Mouse (Mus musculus): ENCODE measurements around the gene Insc. TPM values are rescaled to one million over a fixed set of nuclear protein-coding genes. Genes with fewer than 3 reads are reported as not detected.

Gene Insc
- total RNA-seq, 2 experiments from 2014 or later: 5.8 to 8.6 TPM

DNA sequence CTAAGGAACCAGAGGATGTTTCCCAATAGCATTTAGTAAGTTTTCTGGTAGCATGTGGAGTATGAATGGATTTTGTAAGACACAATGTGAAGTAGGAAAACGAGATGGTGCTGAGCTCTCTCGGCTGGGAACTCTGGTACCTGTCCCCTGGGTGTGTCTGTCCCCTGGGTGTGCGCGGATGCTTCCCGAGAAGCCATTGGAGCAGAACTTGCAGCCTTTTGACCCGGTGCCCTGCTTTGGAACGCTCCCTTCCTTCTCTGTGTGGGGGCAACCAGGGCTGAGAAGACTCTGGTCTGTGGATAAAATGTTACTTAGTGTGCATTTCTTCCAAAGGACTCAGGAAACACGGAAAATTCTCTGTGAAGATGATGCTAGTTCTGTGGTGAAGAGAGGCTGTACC lies 75.3 kb downstream of the Insc start:
- no peak for DNase-seq (ENCODE audit: low spot score in 2 of 2)

DNA sequence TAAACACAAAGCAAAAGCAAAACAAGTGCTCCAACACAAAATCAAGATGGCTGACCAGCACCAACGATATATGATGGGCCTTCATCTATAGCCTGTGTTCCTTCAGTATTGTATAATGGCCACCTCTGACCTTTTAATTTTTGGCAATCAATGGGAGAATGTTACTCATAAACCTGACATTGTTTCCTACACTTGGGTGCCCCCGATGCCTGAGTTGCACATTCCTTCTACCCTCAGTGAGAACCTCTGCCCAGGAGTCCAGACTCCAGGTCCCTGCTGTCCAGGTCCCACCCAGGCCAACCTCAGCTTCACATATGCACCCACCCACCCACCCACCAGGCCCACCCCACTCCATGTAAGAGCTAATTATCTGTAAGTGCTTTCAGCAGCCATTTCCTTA lies 79.2 kb downstream of the Insc start:
- no peak for DNase-seq (ENCODE audit: low spot score in 2 of 2)

DNA sequence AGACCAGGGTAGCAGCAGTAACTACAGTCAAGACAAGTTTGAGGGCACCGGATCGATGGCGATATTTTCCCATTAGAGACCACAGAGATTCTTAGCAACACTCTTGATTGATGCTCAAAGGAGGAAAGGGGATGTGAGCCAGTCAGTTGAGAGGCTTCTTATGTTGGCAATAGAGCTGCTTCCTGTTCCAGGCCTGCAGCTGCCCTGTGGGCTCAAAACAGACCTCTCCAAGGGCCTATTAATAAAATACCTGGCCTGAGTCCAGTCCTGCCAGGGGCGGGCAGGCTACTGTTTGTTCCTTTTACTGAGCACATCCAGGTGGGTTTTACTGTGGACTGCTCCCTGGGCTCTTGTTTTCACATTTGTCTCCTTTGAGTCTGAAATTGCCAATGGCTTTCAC lies 83.9 kb downstream of the Insc start:
- DNase-seq (ENCODE audit: low spot score in 2 of 2): no peak

DNA sequence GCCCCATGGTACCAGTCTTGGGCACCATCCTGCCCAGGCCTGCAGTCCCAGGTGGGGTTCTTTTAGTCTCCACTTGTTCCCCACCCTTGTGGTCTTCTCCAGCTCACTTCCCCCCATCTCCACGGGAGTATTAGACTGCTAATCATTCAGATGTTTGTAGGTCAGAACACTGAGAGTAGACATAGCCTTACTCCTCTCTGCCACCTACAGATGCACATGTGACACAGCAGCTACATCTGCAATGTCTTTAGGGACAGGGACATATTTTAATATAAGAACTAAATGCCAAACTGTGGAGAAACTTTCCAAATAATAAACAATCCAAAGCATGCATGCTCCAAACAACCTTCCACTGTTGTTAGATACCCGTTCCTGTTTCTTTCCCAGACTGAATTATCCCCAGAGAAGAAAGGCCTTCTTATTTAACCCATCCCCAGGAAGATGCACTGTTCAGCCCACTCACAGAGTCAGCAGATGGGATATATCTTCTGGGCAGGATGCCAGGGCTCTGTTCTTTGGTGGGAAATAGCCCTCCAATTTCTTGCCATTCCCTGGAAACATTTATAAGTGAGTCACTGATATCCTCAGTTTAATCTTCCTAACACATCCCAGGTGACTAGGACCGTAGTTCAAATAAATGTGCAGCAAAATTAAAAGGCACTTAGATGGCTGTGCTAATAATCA lies 88.9 kb downstream of the Insc start:
- DNase-seq (ENCODE audit: low spot score in 2 of 2): no peak

DNA sequence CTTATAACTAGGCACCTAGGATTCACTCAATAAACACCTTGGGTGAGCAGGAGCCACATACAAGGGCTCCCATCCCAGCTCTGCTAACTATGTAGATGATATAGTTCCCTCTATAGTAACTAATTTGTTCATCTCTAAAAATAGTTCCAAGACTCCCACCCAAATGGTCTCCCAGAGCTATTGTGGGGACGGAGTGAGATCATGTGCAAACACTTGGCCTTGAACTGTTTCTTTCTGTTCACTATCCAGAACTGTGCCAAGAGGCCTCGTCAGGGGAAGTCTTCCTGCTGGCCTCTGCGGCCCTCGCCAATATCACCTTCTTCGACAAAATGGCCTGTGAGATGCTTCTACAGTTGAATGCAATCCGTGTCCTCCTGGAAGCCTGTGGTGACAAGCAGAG lies 91.0 kb downstream of the Insc start:
- no peak for DNase-seq (ENCODE audit: low spot score in 2 of 2)

DNA sequence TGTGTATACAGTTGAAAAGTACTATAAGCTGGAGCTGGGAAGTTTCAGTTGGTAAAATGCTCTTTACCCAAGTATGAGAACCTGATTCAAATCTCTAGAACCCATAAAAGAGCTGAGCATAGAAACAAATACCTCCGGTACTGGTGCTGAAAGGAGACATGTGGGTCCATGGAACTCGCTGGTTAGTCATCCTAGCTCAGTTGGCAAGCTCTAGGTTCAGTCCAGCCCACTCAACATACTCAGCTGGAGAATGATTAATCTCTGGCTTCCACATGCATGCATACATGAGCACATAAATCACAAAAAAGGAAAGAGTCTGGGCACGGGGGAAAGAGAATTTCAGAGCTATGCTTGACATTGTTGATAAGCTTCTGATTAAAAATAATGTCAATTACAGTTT lies 93.8 kb downstream of the Insc start:
- no peak for DNase-seq (ENCODE audit: low spot score in 2 of 2)

DNA sequence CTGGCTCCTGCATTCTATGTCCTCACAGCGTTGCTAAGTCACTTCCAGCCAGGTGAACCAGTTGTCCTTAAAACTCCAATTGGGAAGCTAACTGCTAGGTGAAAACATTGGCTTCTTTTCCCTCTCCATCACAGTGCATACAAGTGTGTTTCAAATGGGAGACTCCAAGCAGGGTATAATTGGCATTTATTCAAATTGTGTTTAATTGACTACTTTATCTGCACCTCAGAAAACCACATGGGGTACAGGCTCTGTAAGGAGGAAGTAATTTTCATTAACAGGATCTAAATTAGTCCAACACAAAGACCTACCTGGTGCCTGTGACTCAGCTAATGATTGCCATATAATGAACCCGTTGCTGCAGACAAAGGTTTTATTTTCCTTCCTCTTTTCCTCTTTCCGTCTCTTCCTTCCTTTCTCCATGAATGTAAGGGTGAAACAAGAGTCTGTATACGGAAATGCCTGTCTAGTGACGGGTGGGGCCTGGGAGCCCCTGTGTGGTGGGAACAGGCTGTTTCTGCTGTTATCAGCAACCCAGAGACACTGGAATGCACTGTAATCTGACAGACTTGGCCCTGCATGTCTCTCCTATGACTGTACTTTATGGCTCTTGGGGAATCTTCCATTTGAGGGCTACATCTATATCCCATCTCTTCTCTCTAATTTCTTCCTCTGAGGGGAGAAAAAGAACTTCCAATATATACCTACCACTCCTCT lies 96.7 kb downstream of the Insc start:
- DNase-seq (ENCODE audit: low spot score in 2 of 2): no peak

DNA sequence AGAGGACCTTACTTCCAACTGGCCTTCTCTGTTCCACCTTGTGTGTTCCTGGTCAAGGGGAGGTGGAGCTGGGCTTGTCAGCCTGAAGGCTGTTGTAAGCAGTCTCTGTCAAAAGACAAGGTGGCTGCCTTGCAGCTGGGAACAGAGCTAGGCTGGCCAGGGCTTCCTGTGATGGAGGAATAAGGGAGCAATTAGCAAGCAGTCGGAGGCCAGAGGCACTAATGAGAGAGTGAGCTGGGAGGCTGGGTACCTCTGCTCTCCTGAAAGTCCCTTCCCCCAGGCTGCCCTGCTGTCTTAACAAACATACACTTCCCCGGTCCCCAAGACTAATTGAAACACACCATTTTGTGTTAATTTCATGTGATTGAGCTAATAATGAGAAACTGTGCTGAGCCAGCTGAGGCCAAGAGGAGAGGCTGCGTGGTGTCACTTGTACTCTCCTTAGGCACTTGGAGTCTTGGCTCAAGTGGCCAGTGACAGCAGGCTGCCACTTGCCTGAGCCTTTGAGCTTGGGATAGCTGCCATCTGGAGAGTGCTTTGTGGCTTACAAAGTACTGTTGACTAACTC lies 99.2 kb downstream of the Insc start:
- no peak for DNase-seq (ENCODE audit: low spot score in 2 of 2)

DNA sequence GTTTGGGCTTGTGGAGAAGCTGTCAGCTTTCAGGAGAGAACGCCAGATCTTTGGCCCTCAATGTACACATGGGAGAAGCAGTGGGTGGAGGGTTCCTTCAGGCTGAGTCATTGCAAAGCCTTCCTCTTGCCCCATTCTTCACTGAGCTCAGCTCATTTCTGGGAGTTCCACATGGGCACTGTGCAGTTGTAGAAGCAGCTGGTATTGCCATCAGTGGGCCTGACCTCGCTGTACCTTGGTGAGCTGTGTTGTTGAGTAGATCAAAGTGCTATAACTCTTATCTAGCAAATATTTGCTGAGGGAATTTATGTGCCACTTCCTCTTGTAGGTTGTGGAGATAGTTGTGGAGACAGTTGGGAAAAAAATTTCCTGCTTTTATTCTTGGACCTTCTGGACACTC lies 103.7 kb downstream of the Insc start:
- no peak for DNase-seq (ENCODE audit: low spot score in 2 of 2)

DNA sequence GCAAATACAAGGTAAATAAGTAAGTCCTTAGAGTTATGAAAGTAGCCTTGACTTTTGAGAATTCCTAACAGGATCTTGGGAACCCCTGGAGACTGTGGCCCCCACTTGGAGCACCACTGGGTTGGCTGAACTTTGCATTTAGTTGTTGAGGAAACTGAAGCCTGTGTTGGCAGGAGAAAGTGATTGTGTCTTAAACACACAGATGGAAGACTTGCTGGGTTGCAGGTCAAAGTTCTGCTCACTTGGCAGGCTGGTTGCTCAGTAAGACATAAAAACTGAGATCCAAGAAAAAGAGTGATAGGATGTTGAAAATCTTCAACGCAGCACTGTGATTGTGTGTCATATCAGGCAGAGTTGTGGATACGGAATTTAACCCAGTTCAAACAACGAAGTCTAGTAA lies 108.9 kb downstream of the Insc start:
- DNase-seq (ENCODE audit: low spot score in 2 of 2): no peak

DNA sequence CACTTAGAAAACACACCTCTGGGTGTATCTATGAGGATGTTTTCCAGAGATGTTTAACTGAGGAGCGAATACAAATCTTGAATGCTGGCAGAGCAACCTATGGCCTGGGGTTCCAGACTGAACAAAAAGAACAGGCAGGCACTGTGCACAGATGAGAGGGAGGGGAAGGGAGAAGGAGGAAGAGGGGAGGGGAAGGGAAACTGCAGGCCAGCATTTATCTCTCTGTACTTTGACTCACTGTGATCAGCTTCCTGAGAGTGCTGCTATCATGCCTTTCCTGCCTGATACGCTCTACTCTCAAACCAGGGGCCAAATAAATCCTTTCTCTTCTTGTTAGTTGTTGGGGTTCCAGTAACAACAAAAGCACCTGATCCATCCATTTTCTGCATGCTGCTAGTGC lies 110.7 kb downstream of the Insc start:
- DNase-seq (ENCODE audit: low spot score in 2 of 2): no peak

DNA sequence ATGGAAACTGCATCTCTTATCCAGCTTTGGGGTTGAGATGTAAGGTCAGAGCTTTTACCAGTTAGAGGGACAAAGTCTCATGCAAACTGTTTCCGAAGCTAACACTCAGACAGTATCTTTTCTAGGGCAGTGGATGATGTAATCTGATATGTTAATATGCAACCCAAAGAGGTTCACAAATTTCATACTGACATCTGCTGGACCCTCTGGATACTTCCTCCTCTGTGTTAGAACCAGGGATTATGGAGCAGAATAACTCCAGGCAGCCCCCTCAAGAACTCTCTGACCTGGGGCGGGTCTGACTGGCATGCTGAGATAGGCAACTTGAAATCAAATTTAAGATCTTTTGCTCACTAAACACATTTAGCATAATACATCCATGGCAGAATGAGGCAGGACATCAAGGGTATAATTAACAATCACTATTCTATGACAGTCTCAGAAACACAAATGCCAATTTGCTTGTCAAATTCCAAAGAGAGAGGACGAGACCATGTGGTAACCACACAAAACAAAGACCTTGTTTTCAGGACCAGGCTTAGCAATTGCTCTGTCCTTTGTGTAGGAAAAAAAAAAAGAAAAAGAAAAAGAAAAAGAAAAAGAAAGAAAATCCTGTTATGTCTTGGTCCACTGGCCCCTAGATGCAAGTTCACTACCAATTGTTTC lies 117.5 kb downstream of the Insc start:
- no peak for DNase-seq (ENCODE audit: low spot score in 2 of 2)

DNA sequence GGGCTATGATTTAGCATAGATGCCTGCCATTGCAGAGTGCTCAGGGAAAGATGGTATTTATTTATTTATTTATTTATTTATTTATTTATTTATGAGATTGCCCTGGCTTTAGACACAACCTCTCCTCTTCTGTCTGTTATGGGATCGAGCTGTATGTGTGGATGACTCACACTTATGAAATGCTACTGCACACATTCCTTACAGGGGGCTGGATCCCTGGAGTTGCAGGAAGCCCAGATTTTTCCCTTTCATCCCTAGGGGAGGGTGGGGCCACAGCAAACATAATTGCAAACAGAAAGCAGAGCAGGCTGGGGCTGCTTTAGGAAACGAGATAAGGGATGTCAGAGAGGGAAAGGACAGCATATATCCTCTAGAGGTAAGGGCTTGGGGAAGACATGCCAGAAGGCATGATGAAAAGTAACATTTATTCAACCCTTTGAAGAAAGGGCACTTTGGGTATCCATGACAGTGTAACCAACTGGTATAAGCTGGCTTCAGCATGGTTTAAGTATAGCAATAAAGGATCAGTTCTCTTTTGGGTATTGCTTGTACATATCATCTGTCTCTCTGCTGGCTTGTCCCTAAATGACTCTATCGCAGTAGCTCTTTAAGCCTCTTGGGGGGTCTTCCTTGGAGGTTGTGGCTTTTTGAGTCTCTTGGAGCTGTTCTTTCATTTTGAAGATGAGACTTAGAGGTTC lies 130.0 kb downstream of the Insc start:
- DNase-seq (ENCODE audit: low spot score in 2 of 2): no peak

DNA sequence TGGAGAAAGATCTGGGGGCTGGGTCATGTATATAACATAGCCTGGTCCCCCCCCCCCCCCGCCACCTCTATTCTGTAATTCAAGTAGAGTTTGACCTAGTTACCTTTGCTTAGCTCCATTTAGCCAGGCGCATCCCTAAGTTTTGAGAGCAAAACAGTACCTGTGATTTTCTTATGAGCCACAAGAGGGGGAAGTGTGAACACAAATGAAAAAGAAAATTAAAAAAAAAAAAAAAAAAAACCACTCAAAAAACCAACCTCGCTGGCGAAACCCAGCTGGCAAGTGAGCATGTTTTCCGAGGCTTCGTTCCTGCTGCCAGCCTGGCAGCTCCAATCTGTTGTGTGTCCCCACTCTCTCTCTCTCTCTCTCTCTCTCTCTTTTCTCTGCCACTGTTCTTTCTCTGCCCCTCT lies 130.5 kb downstream of the Insc start:
- peak; percentile 19 to 47 for DNase-seq (ENCODE audit: low spot score in 2 of 2)

DNA sequence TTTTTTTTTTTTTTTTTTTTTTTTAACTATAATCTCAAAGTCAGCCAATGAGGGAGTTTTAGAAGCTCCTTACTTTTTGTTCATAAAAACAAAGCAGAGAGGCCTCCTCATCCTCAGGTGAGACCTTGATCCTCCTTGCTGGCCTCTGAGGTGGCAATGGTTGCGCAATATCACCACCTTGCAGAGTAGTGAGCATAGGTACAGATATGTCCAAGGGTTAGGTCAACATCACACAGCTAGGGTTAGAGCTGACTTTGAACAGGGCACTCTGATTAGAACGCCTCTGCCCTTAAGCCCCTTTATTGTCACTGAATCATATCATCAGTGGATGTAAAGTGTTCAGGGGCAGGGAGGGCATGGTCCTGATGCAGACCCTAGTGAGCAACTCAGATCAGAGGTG lies 131.1 kb downstream of the Insc start:
- DNase-seq (ENCODE audit: low spot score in 2 of 2): no peak

DNA sequence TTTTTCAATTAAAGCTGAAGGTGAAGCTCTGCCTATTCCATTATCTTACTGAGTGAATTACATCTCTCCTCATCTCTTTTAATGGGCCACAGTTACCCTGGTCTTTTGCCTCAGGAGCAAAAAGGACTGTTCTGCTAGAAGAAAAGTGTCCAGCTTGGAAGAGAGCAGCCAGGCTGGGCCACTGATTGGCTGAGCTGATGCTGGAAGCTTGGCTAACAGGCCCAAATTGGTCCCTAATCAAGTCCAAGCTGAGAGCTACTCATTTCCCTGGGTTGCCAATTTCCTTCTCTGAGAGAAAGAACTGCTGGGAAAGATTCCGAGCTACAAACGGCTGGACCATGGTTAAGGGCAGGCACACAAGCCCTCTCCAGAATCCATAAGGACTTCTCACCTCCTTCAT lies 140.1 kb downstream of the Insc start:
- no peak for DNase-seq (ENCODE audit: low spot score in 2 of 2)

DNA sequence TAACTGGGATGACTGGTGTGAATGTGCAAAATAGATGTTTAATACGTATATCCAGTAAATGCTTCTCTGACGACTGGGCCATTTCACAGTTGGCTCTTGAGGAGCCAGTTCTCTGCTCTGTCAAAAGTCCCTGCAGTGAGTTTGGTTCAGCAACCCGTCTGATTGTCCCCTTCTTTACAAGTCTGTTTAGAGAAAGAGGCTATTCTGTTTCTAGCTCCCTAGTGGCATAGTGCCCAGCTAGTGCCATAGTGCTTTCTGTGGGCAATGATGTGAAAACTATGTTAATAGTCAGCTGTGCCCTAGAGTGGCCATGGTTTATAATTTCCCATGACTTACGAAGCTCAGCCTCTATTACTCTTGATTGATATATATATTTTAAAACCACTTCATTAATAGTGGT lies 143.4 kb downstream of the Insc start:
- no peak for DNase-seq (ENCODE audit: low spot score in 2 of 2)

DNA sequence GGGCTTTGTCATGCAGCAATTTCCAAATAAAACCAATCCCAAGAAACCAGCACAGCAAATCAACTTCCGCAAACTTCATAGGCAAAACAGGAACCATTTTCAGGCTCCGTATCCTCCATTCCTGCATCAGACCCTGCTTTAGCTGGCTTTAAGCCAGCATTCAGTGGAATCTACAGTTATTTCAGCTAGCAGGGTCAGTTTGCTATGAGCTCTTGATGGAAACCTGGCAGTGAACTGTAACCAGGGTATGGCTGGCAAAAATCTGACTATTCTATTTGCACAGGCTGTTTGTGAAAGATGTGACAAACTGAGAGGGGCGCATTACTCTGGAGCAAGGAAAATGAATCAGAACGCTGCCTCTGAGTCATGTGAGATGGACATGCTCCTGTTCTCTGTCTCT lies 146.7 kb downstream of the Insc start:
- no peak for DNase-seq (ENCODE audit: low spot score in 2 of 2)

DNA sequence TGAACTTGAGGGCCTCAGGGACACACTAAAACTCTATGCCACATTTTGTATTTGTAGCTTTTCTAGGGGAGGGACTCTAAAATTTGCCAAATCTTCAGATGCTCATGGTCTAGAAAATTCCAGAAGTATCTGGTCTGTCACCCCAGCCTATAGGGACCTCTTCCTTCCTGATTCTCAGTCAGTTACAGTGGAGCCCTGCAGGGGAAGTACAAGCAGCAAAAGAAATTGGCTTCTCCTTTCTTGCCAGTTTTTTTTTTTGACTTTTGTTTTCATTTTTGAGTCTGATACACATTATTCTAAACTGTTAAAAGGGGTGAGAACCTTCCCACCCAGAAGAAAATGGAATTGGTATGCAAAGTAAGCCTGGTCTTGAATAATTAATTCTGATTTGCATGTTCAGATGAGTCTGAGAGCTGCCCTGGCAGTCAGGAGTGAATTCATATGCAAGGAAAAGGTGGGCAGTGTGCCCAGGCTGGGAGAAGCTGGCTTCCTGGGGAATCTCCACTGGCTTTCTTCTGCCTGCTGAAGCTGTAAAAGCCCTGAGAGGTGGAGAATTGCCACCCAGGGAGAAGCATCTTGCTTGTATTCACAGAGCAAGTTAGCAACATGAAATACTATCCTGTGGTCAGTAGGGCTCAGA lies 149.2 kb downstream of the Insc start:
- DNase-seq (ENCODE audit: low spot score in 2 of 2): peak in 1 of 2 experiments; percentile 12

DNA sequence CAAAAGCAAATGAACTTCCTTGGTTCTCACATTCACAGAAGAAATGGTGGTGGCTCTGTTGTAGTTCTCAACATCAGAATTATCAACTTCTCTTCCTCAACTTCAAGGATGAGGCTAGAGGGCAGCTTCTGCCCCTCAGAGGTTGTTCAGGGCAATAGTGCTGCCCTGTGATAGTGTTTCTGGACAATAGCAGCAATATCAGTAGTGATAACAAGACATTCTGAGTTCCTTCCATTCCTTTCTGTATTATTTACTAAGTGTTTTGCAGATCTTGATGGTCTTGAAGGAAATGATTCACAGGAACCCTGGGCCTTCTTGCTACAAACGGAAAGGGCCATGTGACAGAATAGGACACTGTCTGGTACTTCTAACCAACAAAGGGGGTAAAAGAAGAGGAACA lies 150.4 kb downstream of the Insc start:
- no peak for DNase-seq (ENCODE audit: low spot score in 2 of 2)

All from gastrocnemius, postnatal 4 days (tissue).